Mouse (Mus musculus) forebrain, embryonic 10.5 days (tissue): Measurements from ENCODE around the gene Prdx6. TPM values are rescaled to one million over a fixed set of nuclear protein-coding genes. Genes with fewer than 3 reads are reported as not detected.
A peak's percentile ranks its signal among the peaks of the same experiment; 100 is the strongest.

Experiments used
- DNase-seq: peaks from one replicate; pipeline ENCODE4 v3.0.0-alpha.2; 2017; ENCODE audit warnings: low spot score; ENCODE audit errors: extremely low spot score
- H3K27ac ChIP-seq: fragments of 300-500 bp; sonication (generic); 2 replicates; pipeline ENCODE4 v1.5.1; 2016; ENCODE audit warnings: mild to moderate bottlenecking
- H3K27me3 ChIP-seq: fragments of 300-500 bp; sonication (generic); 2 replicates; pipeline ENCODE4 v1.6.1; 2016; ENCODE audit warnings: mild to moderate bottlenecking; ENCODE audit not compliant: poor library complexity, severe bottlenecking
- H3K36me3 ChIP-seq: fragments of 300-500 bp; sonication (generic); replicated peaks from 2 replicates; pipeline ENCODE4 v1.6.1; 2016; ENCODE audit warnings: mild to moderate bottlenecking, moderate library complexity
- H3K4me1 ChIP-seq: fragments of 300-500 bp; sonication (generic); 2 replicates; pipeline ENCODE4 v1.6.1; 2016
- H3K4me3 ChIP-seq: fragments of 300-500 bp; sonication (generic); 2 replicates; pipeline ENCODE4 v1.5.1; 2016; ENCODE audit warnings: mild to moderate bottlenecking, moderate library complexity
- H3K9me3 ChIP-seq: fragments of 300-500 bp; sonication (generic); 2 replicates; pipeline ENCODE4 v1.6.1; 2016; ENCODE audit warnings: mild to moderate bottlenecking, moderate library complexity
- WGBS: fragments of 180-500 bp; shearing (Covaris S2); methylation state at CpG from one replicate; pipeline ENCODE4 v1.1.7; 2016; 5-methylcytosine and 5-hydroxymethylcytosine counted together
- polyA plus RNA-seq: library from polyadenylated mRNA; unstranded; fragments of >200 nt; fragmentation: Nextera tagmentation; extraction: Ambion mirVana; gene quantifications from 2 replicates; pipeline ENCODE4 v1.2.1, GENCODE M21; 2016

Prdx6 gene
- 663 and 680 TPM in 2 replicates for polyA plus RNA-seq

GRCm38 (mm10) chr1:161250604-161251416 lies at the start of gene Prdx6:
TSS of gene Prdx6 (minus strand) at chr1:161251219.
- H3K9me3 ChIP-seq: no peaks in the 10 kb centered on the region
- peaks cover 27% of the 10 kb centered on the region for H3K36me3 ChIP-seq
- peak; percentile 89 for DNase-seq
- under 1% methylated on average over 66 of the region's 66 CpGs for WGBS
- H3K27ac ChIP-seq: peak within 1 kb of the TSS; percentile 97
- H3K4me1 ChIP-seq: peaks cover 39% of the 10 kb centered on the region
- H3K27me3 ChIP-seq: peaks cover 25% of the 10 kb centered on the region
- H3K4me3 ChIP-seq: peak within 1 kb of the TSS; percentile 95

DNA sequence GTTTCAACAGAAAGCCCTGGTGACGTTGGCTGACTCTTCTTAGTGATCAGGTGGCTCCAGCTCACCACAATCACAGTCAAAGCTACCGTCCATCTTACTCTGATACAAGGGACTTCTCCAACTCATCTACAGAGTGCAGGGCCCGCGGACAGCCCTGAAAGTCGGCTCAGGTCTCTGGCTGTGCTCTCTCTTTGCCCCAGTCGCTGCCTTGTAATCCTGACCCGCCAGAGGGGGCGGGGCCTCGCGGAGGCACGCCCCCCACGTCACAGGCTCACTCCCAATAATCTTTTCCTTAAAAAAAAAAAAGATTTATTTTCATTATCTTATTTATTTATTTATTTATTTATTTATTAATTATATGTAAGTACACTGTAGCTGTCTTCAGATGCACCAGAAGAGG lies 37.2 kb upstream of the Prdx6 start:
- H3K4me1 ChIP-seq: no peaks in the 10 kb centered on the region
- WGBS: 53% methylated on average over 12 of the region's 12 CpGs
- H3K9me3 ChIP-seq: peaks cover 4% of the 10 kb centered on the region; the same call in 1 of the 2 replicates
- no peak overlapping the region for H3K27ac ChIP-seq
- H3K36me3 ChIP-seq: no peaks in the 10 kb centered on the region
- no peak for DNase-seq
- no peak overlapping the region for H3K4me3 ChIP-seq
- no peaks in the 10 kb centered on the region for H3K27me3 ChIP-seq

DNA sequence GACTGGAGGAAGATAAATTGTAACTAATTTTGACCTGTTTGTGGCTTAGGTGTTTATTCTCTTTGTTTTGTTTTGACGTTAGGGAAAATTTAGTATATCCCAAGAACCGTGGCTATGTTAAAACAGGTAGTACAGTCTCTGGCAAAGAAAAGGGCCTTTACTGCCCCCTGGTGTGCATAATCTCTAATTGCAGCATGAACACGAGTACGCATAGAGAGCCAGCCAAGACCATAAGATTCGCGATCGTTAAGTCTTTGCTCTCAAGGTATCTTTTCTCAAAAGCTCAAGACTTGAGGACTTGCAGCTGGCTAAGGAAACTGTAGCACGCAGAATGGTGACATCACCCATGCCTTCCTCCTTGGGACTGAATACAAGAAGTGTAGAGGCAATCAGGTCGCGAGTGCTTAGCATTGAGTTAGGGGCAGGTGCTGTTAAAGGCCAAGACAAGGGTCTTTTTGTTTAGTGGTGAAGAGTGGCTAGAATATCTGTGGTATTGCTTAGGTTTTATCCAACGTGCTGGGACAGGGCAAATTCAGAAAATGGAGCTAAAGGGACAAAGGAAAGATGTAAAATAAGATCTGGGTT lies 35.8 kb upstream of the Prdx6 start:
- H3K4me1 ChIP-seq: no peaks in the 10 kb centered on the region
- H3K36me3 ChIP-seq: no peaks in the 10 kb centered on the region
- H3K9me3 ChIP-seq: peaks cover 4% of the 10 kb centered on the region; the same call in 1 of the 2 replicates
- H3K27me3 ChIP-seq: no peaks in the 10 kb centered on the region
- DNase-seq: peak; percentile 54
- WGBS: 29% methylated on average over 11 of the region's 11 CpGs
- H3K27ac ChIP-seq: no peak overlapping the region
- H3K4me3 ChIP-seq: no peak overlapping the region

- no peaks in the 10 kb centered on the region for H3K4me1 ChIP-seq
- no peak for DNase-seq
- no peak overlapping the region for H3K4me3 ChIP-seq
- H3K9me3 ChIP-seq: no peaks in the 10 kb centered on the region
- H3K27me3 ChIP-seq: no peaks in the 10 kb centered on the region
- 75% methylated on average over 3 of the region's 3 CpGs for WGBS
- H3K27ac ChIP-seq: no peak overlapping the region
- no peaks in the 10 kb centered on the region for H3K36me3 ChIP-seq
Observed at GRCm38 (mm10) chr1:161281054-161281688, 30.2 kb upstream of the Prdx6 start.

DNA sequence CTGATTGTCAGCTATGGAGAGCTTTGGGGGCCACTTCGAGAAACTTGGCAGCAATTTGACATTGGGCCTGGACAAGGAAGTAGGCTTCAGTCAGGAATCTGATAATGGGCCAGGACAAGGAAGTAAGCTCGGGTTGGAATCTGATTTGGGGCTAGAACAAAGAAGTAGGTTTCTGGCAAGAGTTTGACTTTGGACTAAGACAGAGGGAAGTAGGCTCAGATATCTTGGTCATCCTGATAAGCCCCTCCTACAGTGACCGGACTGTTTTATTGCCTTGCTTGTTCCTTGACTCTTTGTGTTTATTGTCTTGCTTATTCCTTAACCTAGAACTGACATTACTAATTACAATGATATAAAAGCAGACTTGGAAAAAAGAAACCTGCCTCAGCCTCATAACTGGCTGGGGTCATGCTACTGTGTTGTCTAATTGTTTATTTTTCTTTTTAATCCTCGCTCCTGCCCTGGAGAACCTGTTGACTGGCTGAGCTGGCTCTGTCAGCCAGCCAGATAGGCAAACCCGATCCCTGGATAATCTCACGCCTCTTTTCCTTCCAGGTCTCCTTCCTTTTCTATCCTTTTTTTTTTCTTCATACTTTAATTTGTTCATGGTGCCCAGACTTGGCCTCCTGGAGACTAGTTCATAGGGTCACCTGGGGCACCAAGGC lies 28.4 kb upstream of the Prdx6 start:
- Histone ChIP-seq H3K27ac (no peak overlapping the region), H3K27me3 (no peaks in the 10 kb centered on the region), H3K4me1 (peaks cover 1% of the 10 kb centered on the region), H3K9me3 (no peaks in the 10 kb centered on the region), H3K4me3 (no peak overlapping the region), H3K36me3 (no peaks in the 10 kb centered on the region)
- DNase-seq: no peak
- WGBS: 79% methylated on average over 6 of the region's 6 CpGs

- no peaks in the 10 kb centered on the region for H3K9me3 ChIP-seq
- H3K36me3 ChIP-seq: no peaks in the 10 kb centered on the region
- H3K27me3 ChIP-seq: peaks cover 6% of the 10 kb centered on the region; the same call in 1 of the 2 replicates
- H3K27ac ChIP-seq: no peak overlapping the region
- peaks cover 18% of the 10 kb centered on the region for H3K4me1 ChIP-seq
- H3K4me3 ChIP-seq: no peak overlapping the region
- peak; percentile 19 for DNase-seq
- 14% methylated on average over 1 of the region's 1 CpGs for WGBS
Observed at GRCm38 (mm10) chr1:161273486-161273885, 22.5 kb upstream of the Prdx6 start.

DNA sequence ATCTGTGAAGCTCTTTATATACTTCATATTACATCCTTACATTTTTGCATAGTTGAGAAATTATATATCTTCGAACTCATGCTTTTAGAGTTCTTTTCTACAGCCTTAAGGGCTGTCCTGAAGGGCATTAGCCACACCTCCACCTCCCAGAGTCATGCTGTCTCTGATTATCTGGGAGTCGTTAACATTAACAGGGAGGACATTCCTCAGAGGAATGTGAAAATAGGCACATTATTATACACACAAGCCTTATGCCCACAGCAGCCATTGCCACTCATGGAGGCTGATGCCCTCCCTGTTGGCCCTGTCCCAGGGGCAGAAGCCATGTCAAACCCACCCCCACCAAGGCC lies 20.4 kb upstream of the Prdx6 start:
- no peaks in the 10 kb centered on the region for H3K36me3 ChIP-seq
- no peak overlapping the region for H3K27ac ChIP-seq
- 72% methylated on average over 2 of the region's 2 CpGs for WGBS
- no peak for DNase-seq
- H3K9me3 ChIP-seq: no peaks in the 10 kb centered on the region
- H3K4me3 ChIP-seq: no peak overlapping the region
- H3K4me1 ChIP-seq: peaks cover 21% of the 10 kb centered on the region
- peaks cover 6% of the 10 kb centered on the region; the same call in 1 of the 2 replicates for H3K27me3 ChIP-seq

DNA sequence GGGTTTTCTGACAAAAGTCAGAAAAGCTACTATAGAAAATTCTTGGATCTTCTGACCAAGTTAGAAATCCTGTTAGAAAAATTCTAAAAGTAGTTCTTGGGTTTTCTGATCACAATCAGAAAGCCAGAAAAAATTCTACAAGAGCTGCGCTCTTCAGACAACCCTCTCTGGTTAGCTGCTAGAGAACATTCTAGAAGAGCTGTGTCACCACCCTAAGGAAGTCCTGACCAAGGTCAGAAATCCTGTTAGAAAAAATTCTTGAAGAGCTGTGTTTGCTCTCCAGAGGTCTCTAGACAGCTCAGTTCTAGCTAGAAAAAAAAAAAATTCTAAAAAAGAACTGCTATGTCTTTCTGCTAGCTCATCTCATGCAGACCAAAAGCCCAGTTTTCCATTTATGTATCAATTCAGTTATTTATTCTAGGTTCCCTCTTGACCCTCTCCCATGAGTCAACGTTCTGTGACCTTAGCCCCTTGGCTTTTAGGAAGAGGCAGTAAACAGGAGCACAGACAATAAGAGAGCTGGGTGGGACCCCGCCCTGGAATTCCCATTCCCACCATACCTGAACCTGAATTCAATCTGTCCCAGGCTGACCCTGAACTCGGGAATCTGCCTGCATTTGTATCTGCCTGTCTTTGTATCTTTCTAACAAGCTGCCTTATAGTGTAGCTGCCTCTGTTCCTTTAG lies 19.9 kb upstream of the Prdx6 start:
- no peak for DNase-seq

DNA sequence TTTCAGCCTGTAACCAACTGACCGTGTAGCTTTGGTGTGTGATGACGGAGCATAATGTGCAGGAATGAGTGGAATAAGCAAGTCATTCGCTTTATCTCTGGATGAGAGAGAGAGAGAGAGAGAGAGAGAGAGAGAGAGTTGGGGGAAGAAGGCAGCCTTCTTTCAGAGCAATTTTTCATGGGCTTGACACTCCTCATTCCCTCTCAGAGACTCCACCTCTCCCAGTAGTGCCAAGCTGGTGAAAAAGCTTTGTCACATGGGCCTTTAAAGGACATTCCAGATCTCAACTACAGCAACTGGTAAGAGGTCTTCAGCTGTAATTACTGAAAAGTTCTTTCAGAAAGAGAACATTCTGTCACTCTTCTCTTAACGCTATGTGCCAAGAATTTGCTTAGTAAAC lies 18.3 kb upstream of the Prdx6 start:
- Histone ChIP-seq H3K27ac (no peak overlapping the region), H3K9me3 (no peaks in the 10 kb centered on the region), H3K4me3 (no peak overlapping the region), H3K27me3 (peaks cover 6% of the 10 kb centered on the region; the same call in 1 of the 2 replicates), H3K4me1 (peaks cover 20% of the 10 kb centered on the region), H3K36me3 (no peaks in the 10 kb centered on the region)
- 92% methylated on average over 4 of the region's 4 CpGs for WGBS
- no peak for DNase-seq

More for the DNA sequence above, 19.9 kb upstream of the Prdx6 start:
- Histone ChIP-seq H3K36me3 (no peaks in the 10 kb centered on the region), H3K27ac (no peak overlapping the region), H3K27me3 (peaks cover 6% of the 10 kb centered on the region; the same call in 1 of the 2 replicates), H3K4me3 (no peak overlapping the region), H3K9me3 (no peaks in the 10 kb centered on the region), H3K4me1 (peaks cover 21% of the 10 kb centered on the region)
- 90% methylated on average over 4 of the region's 4 CpGs for WGBS

GRCm38 (mm10) chr1:161268884-161269283 lies 17.9 kb upstream of the Prdx6 start:
- 75% methylated on average over 5 of the region's 5 CpGs for WGBS
- Histone ChIP-seq H3K27me3 (peaks cover 6% of the 10 kb centered on the region; the same call in 1 of the 2 replicates), H3K36me3 (no peaks in the 10 kb centered on the region), H3K4me3 (no peak overlapping the region), H3K4me1 (peaks cover 15% of the 10 kb centered on the region), H3K27ac (no peak overlapping the region), H3K9me3 (no peaks in the 10 kb centered on the region)
- no peak for DNase-seq

DNA sequence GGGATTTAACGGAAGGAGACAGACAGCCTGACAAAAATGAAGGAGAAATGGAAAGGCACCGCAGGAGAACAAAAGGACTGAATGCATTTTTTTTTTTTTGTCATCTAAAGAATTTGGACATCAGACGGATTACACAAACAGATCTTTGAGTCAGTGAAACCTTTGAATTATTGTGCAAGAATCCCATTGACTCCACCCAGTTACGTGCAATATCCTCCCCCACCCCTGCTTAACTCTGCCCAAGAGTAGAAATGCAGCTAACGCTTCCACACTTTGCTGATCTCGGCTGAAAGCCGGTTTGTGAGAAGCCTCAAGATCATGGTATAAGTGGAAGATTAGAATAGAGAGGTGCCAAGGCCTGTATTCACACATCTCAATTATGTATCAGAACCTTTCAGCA lies 17.1 kb upstream of the Prdx6 start:
- no peak overlapping the region for H3K27ac ChIP-seq
- H3K27me3 ChIP-seq: peaks cover 6% of the 10 kb centered on the region; the same call in 1 of the 2 replicates
- H3K9me3 ChIP-seq: no peaks in the 10 kb centered on the region
- no peak for DNase-seq
- no peaks in the 10 kb centered on the region for H3K36me3 ChIP-seq
- no peak overlapping the region for H3K4me3 ChIP-seq
- peaks cover 9% of the 10 kb centered on the region for H3K4me1 ChIP-seq
- WGBS: 81% methylated on average over 7 of the region's 7 CpGs

DNA sequence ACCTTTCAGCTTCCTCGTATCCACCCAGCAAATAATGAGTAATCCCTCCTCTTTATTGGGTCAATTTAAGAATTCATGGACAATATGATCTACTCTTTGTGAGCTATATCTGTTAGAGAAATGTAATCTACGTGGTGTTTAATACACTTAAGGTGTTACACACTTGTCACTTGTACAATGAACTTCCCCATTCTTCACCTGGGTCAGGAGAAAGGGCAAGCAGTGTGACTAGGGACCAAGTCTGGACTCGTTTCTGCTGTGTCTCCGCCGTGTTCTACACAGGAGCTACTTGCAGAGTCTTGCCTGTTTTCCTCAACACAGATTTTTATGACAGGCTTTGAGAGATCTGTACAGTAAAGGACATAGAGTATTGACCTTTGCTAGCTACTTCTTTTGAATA lies 13.9 kb upstream of the Prdx6 start:
- no peak overlapping the region for H3K27ac ChIP-seq
- H3K4me3 ChIP-seq: no peak overlapping the region
- no peaks in the 10 kb centered on the region for H3K36me3 ChIP-seq
- WGBS: 90% methylated on average over 5 of the region's 5 CpGs
- H3K27me3 ChIP-seq: no peaks in the 10 kb centered on the region
- no peak for DNase-seq
- H3K4me1 ChIP-seq: peaks cover 7% of the 10 kb centered on the region
- no peaks in the 10 kb centered on the region for H3K9me3 ChIP-seq
